Mouse (Mus musculus): ENCODE data around the gene Pla2g10. TPM values are rescaled to one million over a fixed set of nuclear protein-coding genes. Genes with fewer than 3 reads are reported as not detected.
"Not testable (repeated sequence)": the region's sequence is repeated elsewhere in the genome, so short reads cannot be mapped to it uniquely, and the experiment has no call there.

Gene Pla2g10
- polyA plus RNA-seq, 1 experiment from 2014 or later = 0.31 TPM

DNA sequence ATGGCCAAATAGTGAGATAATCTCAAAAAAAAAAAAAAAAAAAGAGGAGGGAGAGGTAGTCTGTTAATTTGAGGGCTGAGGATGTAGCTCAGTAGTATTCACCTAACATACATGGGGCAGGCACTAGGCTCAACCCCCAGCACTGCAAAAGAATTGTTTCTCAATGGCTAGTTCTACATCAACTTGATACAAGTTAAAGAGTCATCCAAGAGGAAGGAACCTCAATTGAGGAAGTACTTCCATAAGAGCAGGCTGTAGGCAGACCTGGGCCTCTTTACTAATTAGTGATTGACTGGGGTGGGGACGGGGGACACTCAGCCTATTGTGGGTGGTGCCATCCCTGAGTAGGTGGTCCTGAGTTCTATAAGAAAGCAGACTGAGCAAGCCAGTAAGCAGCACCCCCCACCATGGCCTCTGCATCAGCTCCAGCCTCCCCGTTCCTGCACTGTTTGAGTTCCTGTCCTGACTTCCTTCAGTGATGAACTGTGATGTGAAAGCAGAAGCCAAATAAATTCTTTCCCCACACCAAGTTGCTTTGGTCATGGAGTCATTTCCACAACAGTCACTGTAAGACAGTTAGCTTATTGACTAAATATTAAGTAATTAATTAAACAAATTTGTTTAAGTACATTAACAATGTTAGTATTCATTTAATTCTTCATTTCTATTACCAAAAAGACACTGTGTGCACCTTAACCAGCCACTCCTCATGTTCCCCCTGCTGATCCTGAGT lies 13.8 kb downstream of the Pla2g10 start:
- H3K36me3 ChIP-seq = no peaks in the 10 kb centered on the region
- no peak overlapping the region for H3K4me3 ChIP-seq
- no peaks in the 10 kb centered on the region for H3K27me3 ChIP-seq
- no peak overlapping the region for H3K4me2 ChIP-seq (replicated peaks)
- WGBS = 79% methylated on average over 2 of the region's 2 CpGs
- H3K4me1 ChIP-seq = no peaks in the 10 kb centered on the region
- no peak overlapping the region for H3K27ac ChIP-seq
- no peak for ATAC-seq (ENCODE audit: low FRiP score, low read depth)
- H3K9me3 ChIP-seq = no peaks in the 10 kb centered on the region
- H3K9ac ChIP-seq = no peak overlapping the region

GRCm38 (mm10) chr16:13714910-13715309 lies 15.9 kb downstream of the Pla2g10 start:
- Histone ChIP-seq H3K9ac (no peak overlapping the region), H3K36me3 (no peaks in the 10 kb centered on the region), H3K9me3 (no peaks in the 10 kb centered on the region), H3K27me3 (no peaks in the 10 kb centered on the region), H3K27ac (no peak overlapping the region), H3K4me1 (no peaks in the 10 kb centered on the region), H3K4me2 (replicated peaks) (no peak overlapping the region), H3K4me3 (no peak overlapping the region)
- ATAC-seq (ENCODE audit: low FRiP score, low read depth) = no peak
- 74% methylated on average over 3 of the region's 3 CpGs for WGBS

- Histone ChIP-seq H3K36me3 (peaks cover 61% of the 10 kb centered on the region), H3K4me2 (replicated peaks) (no peak overlapping the region), H3K9ac (no peak overlapping the region), H3K4me1 (no peaks in the 10 kb centered on the region), H3K9me3 (no peaks in the 10 kb centered on the region), H3K27ac (no peak overlapping the region), H3K4me3 (no peak overlapping the region), H3K27me3 (no peaks in the 10 kb centered on the region)
- WGBS = 94% methylated on average over 10 of the region's 10 CpGs
- no peak for ATAC-seq (ENCODE audit: low FRiP score, low read depth)
These were observed 26.1 kb downstream of the Pla2g10 start for GRCm38 (mm10) chr16:13704676-13705075.

DNA sequence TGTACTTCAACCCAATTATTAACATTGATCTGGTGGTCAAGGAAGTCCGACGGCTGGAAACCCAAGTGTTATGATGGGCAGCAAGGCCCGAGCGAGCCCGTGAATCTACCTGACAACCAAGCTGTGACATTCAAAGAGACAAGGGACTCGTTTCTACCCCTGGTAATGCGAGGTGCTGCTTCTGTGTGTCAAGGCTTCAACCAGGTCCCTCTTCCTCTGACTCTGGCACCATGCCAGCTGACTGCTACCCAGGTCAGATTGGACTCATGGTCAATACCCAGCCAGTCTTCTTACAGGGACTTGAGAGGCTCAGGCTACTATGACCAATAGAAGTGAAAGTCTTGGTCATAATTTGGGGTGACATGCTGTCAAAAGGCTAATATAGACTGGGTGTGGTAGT lies 28.6 kb downstream of the Pla2g10 start:
- peaks cover 82% of the 10 kb centered on the region for H3K36me3 ChIP-seq

GRCm38 (mm10) chr16:13698998-13699397 lies 31.8 kb downstream of the Pla2g10 start:
- H3K9ac ChIP-seq = no peak overlapping the region
- peaks cover 87% of the 10 kb centered on the region for H3K36me3 ChIP-seq
- H3K4me1 ChIP-seq = no peaks in the 10 kb centered on the region
- no peak overlapping the region for H3K4me3 ChIP-seq
- ATAC-seq (ENCODE audit: low FRiP score, low read depth) = no peak
- H3K4me2 ChIP-seq (replicated peaks) = no peak overlapping the region
- H3K27me3 ChIP-seq = no peaks in the 10 kb centered on the region
- WGBS = 88% methylated on average over 7 of the region's 7 CpGs
- no peaks in the 10 kb centered on the region for H3K9me3 ChIP-seq
- H3K27ac ChIP-seq = no peak overlapping the region

More for the DNA sequence above, 28.6 kb downstream of the Pla2g10 start:
- 96% methylated on average over 7 of the region's 7 CpGs for WGBS
- no peak for ATAC-seq (ENCODE audit: low FRiP score, low read depth)
- Histone ChIP-seq H3K9me3 (no peaks in the 10 kb centered on the region), H3K4me2 (replicated peaks) (no peak overlapping the region), H3K4me1 (no peaks in the 10 kb centered on the region), H3K9ac (no peak overlapping the region), H3K27me3 (no peaks in the 10 kb centered on the region), H3K4me3 (no peak overlapping the region), H3K27ac (no peak overlapping the region)

DNA sequence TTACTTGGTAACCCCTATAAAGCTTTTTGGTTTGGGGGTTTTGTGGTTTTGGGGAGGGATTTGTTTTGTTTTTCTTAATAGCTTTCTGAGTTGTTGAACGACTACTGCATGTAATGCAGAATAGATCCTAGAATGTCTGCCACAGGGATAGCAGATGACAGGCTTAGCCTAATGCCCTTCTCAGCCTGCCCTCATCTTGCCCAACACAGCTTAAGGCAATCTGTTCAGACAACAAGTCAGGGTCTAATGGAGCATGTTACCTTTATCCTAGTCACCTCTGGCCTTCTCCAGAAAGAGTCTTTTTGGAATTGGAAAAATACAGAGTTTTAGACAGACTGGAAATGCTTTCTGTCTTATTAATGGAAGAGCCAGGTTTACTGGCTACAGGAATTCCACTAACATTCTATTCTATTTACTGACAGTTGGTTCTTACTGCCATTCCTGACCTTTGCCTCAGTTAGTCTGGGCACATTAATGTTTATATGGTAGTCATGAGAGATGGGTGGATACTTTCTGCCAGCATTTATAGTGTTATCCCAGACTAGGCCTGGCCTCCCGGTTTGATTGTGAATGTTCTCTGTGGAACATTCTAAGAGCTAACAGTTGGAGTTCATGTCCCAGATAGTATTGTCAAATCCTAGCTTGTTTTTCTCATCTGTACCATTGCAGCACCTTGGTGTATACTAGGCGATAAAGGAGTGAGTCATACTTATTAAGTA lies 52.0 kb downstream of the Pla2g10 start:
- no peaks in the 10 kb centered on the region for H3K9me3 ChIP-seq
- no peak overlapping the region for H3K9ac ChIP-seq
- WGBS = 86% methylated on average over 3 of the region's 3 CpGs
- H3K4me3 ChIP-seq = no peak overlapping the region
- H3K36me3 ChIP-seq = peaks cover 39% of the 10 kb centered on the region
- no peaks in the 10 kb centered on the region for H3K4me1 ChIP-seq
- H3K4me2 ChIP-seq (replicated peaks) = no peak overlapping the region
- no peak overlapping the region for H3K27ac ChIP-seq
- no peaks in the 10 kb centered on the region for H3K27me3 ChIP-seq
- ATAC-seq (ENCODE audit: low FRiP score, low read depth) = no peak

GRCm38 (mm10) chr16:13674511-13674910 lies 56.3 kb downstream of the Pla2g10 start:
- 91% methylated on average over 3 of the region's 3 CpGs for WGBS
- Histone ChIP-seq H3K36me3 (peaks cover 30% of the 10 kb centered on the region), H3K27ac (no peak overlapping the region), H3K27me3 (no peaks in the 10 kb centered on the region), H3K4me3 (no peak overlapping the region), H3K9me3 (no peaks in the 10 kb centered on the region), H3K9ac (no peak overlapping the region), H3K4me1 (peaks cover 10% of the 10 kb centered on the region), H3K4me2 (replicated peaks) (no peak overlapping the region)
- ATAC-seq (ENCODE audit: low FRiP score, low read depth) = no peak

- Histone ChIP-seq H3K4me1 (peaks cover 10% of the 10 kb centered on the region), H3K36me3 (peaks cover 19% of the 10 kb centered on the region), H3K4me2 (replicated peaks) (peak overlapping the region; percentile 80), H3K9ac (no peak overlapping the region; the same call in 1 of the 2 replicates), H3K27me3 (no peaks in the 10 kb centered on the region), H3K27ac (no peak overlapping the region), H3K4me3 (peak overlapping the region; percentile 96), H3K9me3 (no peaks in the 10 kb centered on the region)
- no peak for ATAC-seq (ENCODE audit: low FRiP score, low read depth)
- 86% methylated on average over 5 of the region's 5 CpGs for WGBS
These were observed 57.7 kb downstream of the Pla2g10 start for GRCm38 (mm10) chr16:13673114-13673513.

GRCm38 (mm10) chr16:13672386-13672898 lies 58.3 kb downstream of the Pla2g10 start:
- no peaks in the 10 kb centered on the region for H3K27me3 ChIP-seq
- peak overlapping the region; percentile 96 for H3K4me3 ChIP-seq
- ATAC-seq (ENCODE audit: low FRiP score, low read depth) = peak; percentile 19; the same call in 1 of the 2 replicates
- peak overlapping the region; percentile 80 for H3K4me2 ChIP-seq (replicated peaks)
- H3K36me3 ChIP-seq = peaks cover 12% of the 10 kb centered on the region
- H3K9ac ChIP-seq = peak overlapping the region; percentile 95
- peaks cover 10% of the 10 kb centered on the region for H3K4me1 ChIP-seq
- peak overlapping the region; percentile 55 for H3K27ac ChIP-seq
- WGBS = 1% methylated on average over 20 of the region's 20 CpGs
- H3K9me3 ChIP-seq = no peaks in the 10 kb centered on the region

DNA sequence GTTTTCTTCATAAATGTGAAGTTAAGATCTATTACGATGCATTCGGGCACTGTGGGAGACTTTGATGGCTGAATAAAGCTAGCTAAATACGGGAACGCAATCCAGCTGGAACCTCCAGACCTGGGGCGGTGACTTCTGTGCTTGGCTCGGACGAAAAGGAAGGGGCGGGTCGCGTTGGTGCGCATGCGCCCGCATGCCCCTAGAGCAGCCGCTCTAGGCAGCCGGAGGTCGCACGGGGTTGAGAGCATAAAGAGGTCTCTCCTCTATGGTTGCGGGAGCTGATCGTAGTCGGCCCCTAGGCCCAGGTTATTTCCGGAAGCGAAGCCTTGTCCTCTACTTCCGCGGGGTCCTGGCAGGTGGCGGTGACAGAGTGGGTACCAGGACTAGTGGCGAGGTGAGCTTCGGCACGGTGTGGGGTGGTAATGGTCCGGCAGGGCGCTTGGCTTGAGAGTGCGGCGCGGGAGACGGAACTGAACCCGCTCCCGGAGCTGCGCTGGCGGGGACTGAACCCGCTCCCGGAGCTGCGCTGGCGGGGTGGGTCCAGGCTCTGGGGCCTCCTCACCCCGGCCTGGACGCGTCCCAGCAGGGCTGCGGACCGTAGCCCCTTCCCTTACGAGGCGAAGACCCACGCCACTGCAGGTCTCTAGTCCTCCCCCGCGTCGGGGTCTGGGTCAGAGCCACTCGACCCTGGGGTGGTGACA lies 58.9 kb downstream of the Pla2g10 start, which contains the start of the genes Bfar and 3110001I22Rik:
Gene Bfar (plus strand): TSS at position 174 of the 701 bp plus-strand sequence.
Gene 3110001I22Rik (plus strand): TSS at position 245 of the 701 bp plus-strand sequence.
- ATAC-seq (ENCODE audit: low FRiP score, low read depth) = peak; percentile 94

DNA sequence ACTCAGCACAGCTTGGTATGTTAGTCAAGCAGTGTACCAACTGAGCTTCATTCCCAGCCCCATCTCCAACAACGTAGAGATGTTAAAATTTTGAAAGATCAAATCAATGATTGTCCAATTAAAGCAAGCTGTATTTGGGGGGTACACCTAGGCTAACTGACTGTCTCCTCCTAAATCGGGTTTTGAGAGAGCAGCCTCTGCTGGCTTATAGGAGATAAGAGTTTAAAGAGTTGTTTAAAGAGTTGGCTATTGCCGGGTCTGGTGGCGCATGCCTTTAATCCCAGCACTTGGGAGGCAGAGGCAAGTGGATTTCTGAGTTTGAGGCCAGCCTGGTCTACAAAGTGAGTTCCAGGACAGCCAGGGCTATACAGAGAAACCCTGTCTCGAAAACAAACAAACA lies 59.9 kb downstream of the Pla2g10 start:
- not testable (repeated sequence) for H3K9ac ChIP-seq; ATAC-seq (ENCODE audit: low FRiP score, low read depth); H3K27me3 ChIP-seq; H3K9me3 ChIP-seq; H3K36me3 ChIP-seq; H3K27ac ChIP-seq
- Histone ChIP-seq H3K4me2 (replicated peaks) (peak overlapping the region; percentile 80), H3K4me3 (peak overlapping the region; percentile 96; the same call in 1 of the 2 replicates), H3K4me1 (peaks cover 17% of the 10 kb centered on the region)
- WGBS = 76% methylated on average over 5 of the region's 5 CpGs

More for the DNA sequence above, 58.9 kb downstream of the Pla2g10 start, which contains the start of the genes Bfar and 3110001I22Rik:
- peak within 1 kb of the TSS; percentile 88 for H3K27ac ChIP-seq
- peak within 1 kb of the TSS; percentile 95 for H3K9ac ChIP-seq
- peak within 1 kb of the TSS; percentile 80 for H3K4me2 ChIP-seq (replicated peaks)
- peak within 1 kb of the TSS; percentile 96 for H3K4me3 ChIP-seq
- no peaks in the 10 kb centered on the region for H3K9me3 ChIP-seq
- under 1% methylated on average over 53 of the region's 54 CpGs for WGBS
- peaks cover 6% of the 10 kb centered on the region for H3K36me3 ChIP-seq
- no peaks in the 10 kb centered on the region for H3K27me3 ChIP-seq
- H3K4me1 ChIP-seq = peaks cover 16% of the 10 kb centered on the region
